Mouse (Mus musculus): ENCODE measurements around the gene Shisa7.
"Not testable (repeated sequence)": the region's sequence is repeated elsewhere in the genome, so short reads cannot be mapped to it uniquely, and the experiment has no call there.

The Shisa7 gene

DNA sequence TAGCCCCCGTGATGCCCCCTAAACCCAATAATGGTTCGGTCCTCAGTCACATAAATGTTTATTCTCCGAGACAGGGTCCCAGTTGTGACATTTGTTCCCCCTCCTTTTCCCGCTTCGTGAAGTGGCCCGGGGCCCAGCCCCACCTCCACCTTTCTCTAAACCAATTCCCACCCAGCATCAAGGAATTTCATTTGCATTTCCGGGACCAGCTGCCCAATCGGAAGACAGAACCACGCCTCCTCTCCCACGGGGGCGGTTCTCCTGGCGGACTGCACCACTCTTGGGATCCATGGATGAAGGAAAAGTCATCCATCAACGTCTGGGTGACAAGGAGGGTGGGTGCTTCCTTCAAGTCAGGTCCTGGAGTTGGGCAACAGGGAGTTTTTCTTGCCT is 417 bp upstream of the Shisa7 start:
- peak; percentile 98 for DNase-seq (ENCODE audit: low read depth, low spot score)

DNA sequence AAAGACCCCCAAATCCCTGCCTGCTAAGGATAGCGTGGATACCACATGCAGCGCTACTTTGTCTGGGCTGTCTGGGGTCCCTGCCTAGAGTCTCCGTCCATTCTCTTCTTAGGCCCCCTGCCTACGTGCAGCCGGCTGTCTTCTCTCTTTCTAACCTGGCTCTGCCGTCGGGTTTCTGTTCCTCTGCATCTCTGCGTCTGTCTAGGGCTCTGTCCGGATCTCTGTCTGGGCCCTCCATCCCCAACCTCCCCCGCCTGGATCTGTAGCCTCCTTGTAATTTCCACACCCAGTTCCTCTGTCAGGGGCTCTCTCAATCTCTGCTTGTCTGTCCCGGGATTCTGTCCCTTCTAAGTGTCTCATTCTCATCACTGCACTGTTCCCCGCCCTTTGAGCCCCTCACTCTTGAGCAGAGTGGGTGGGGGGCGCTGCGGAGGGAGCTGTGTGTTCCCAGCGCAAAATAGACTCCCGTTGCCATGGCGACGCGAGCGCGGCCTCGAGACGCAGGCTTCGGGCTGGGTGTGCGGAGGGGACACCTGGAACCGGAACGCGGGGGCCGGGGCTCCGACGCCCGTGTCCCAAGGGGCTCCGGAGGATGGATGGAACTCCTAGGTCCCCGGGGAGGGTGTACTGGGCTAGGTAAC is 772 bp downstream of the Shisa7 start:
- peak; percentile 72 for DNase-seq (ENCODE audit: low read depth, low spot score)

DNA sequence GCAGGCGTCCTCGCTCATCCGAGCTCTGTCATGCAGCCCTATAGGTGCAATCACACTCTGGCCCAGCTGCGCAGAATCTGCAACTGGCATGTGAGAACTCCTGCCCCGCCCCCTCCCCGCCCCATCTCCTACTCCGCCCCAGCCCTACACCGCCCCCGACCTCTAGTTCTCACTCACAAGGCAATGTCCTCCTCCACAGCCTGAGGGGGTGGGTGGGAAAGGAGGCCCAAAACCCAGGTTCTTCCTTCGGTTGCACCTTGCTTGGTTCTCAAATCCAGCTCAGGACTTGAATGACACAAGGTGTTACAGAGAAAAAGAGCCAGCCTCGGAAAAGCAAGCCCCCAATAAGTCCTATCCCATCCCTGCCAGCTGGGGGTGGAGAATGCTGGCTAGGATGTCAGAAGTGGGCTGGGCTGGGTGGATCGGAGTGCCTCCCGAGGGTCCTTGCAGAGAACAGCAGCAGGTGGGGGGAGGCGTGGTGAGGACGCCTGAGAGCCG is 1.8 kb downstream of the Shisa7 start:
- DNase-seq (ENCODE audit: low read depth, low spot score): peak; percentile 92

DNA sequence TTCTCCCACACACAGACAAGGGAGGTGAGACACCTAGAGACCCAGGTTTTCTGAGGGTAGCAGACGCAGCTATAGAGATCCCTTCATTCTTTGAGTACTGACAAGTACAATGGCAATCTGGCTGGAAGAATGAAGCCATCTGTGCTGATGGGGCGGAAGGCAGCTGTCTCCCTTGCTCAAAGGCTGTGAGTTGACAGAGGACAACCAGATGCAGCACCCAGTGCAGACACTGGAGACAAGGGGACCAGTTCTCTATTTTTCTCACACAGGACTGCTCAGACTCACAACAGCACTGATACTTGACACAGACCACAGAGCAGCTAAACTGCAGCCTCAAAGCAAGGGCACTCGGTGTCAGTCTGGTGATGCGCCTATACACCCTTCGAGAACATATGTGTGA is 2.4 kb downstream of the Shisa7 start:
- DNase-seq (ENCODE audit: low read depth, low spot score): no peak

DNA sequence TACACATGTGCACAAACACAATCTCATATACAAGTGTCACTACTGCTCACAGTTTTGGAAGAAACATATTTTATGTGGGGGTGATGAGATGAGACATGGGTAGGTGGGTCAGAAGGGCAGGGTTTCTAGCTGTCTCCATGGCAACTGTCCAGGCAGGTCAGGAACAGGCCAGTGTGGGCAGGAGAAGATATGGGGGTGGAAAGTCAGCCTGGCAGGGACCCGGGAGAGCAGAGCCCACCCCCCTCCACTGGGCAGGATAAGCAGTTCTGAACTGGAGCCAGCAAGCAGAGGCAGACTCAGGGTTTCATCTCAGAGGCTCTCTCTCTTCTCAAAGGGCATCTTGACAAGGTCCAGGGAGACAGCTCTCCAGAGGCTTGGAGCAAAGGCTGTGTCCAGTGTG is 6.9 kb downstream of the Shisa7 start:
- no peak for DNase-seq (ENCODE audit: low read depth, low spot score)

DNA sequence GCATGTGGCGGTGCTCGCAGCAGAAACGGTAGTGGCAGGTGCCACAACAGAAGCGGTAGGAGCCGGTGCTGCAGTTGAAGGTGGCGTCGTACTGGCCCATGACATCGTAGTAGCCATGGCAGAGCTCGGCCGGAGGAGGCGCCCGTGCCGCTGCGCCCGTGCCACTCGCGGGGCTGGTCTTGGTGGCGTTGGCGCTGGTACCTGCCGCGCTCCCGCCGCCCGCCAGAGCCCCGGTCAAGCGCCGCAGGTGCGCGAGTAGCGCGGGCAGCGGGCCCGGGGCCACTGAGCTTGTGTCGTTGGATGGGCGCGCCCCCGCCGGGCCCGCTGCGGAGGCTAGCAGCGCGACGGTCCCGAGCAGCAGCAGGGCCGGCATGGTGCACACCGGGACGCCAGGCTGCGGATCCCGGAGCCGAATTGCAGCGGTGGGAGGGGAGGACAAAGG is 8.1 kb downstream of the Shisa7 start:
- DNase-seq (ENCODE audit: low read depth, low spot score): peak; percentile 85

DNA sequence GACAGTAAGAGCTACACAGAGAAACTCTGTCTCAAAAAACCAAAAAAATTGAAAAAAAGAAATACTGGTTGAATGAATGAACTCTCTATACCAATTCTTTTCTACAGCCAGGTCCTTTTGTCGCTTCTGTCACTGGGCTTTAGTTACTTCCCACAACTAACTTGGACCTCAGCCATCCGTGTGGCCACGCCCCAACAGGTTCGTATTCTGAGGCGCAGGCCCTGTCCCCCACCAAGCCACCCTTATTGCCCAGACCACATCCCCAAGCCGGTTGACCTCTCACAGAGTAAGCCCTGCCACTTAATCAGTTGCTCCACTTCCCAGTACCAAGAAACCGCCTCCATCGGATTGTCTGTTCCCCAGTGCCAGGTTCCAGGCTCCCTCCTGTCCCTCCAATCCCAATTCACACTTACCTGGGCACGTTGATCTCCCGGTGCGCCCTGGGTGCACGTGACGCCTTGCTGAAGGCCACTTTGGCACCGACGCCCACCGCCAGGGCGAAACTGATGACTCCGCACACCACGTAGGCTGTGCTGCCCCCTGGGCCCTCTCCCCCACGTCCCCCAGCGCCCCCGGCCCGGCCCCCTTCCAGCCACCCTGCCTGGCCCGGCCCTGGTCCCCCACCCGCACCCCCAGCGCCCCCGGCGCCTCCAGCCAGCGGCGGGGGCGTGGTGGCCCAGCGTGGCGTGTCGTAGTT is 8.7 kb downstream of the Shisa7 start:
- peak; percentile 67 for DNase-seq (ENCODE audit: low read depth, low spot score)

DNA sequence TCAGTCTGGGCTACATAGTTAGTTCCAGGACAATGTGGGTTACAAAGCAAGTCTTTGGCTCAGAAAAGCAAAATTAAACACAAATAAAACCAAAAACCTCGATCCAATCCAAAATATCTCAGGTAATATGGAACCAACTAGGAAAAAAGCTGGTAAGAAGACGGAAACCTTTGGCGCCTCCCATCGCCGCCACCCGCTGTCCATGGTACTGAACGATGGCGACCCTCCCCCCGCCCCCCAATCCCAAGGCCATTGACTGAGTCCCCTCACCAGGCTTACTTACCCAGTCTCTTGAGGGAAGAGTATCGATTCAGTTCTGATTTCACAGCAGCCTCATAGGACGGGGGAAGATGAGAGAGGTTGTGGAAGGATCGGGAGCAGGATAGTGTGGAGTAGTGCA is 14.0 kb downstream of the Shisa7 start:
- DNase-seq (ENCODE audit: low read depth, low spot score): no peak

DNA sequence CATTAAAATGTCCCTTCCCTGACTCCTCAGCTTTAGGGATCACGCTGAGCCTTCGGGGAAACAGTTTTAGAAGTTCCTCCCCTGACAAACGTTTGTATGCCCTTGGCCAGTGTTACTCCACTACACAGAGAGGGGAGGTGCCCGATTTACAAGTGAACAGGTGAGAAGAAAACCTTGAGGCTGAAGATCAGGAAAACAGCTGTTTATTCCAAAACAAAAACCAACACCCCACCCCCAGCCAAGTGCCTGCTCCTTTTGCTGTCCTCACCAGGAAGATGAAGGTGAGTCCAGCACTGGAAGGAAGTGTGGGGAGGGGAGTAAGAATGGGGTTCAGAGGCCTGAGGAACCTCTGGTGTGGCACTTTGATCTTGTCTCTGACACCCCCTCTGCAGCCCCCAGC is 19.1 kb downstream of the Shisa7 start:
- DNase-seq (ENCODE audit: low read depth, low spot score): peak; percentile 96

DNA sequence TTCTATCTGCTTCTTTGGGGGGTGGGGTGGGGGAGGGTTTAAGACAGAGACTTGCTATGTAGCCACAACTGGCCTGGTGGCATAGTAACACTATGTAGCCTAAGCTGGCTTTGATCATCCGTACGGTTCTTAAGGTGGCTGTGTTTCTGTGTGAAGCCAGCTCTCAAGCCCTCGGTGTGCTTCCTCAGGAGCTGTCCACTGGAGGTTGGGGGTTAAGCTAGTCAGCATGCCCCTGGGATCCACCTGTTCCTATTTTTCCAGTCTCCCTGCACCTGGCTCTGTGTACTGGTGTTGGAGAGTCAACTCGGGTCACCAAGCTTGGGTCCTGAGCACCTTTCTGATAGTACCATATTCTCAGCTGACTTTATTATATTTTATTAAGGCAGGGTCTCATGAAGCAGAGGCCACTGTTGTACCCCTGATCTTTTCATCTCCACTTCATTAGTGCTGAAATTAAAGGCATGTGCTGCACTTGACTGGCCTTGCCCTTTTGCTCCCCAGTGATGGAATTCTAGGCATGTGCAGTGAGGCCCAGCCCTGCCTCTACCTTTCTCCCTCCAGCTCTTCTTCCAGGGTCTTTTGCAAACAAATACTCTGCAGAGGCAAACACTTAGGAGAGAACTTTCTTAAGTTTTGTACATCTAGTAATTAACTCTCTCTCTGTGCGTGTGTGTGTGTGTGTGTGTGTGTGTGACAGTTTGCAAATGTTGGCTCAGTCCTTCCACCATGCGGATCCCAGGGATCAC is 22.2 kb downstream of the Shisa7 start:
- DNase-seq (ENCODE audit: low read depth, low spot score): peak; percentile 93

DNA sequence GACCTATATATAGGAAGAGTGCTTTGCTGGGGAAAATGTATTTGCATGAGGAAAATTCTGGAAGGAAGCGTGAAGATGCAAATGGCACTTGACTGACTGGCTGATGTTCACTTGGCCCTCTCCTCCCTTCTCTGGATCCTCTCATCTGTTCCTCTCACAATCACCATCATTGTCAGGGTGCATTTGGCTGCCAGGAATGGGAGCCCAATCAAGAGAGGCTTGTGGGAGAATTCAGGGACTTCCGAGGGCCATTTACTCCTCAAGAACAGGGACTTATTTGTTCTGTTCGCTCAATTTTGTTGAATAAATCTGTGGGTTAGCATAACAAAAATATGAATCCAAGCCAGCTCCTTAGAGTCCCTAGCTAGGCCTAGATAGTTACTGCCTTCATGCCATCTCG is 22.8 kb downstream of the Shisa7 start:
- no peak for DNase-seq (ENCODE audit: low read depth, low spot score)

DNA sequence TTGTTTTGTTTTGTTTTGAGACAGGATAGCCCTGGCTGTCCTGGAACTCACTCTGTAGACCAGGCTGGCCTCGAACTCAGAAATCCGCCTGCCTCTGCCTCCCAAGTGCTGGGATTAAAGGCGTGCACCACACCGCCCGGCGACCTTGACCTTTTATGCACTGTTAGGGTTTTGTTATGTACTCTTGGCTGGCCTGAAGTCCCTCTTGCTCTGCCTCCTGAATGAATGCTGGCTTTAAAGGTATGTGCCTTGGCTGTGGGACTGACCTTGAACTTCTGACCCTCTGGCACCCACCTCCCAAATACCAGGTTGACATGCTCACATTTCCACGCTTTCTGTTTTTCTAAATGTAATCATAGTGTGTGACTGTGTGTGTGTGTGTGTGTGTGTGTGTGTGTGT is 23.6 kb downstream of the Shisa7 start:
- DNase-seq (ENCODE audit: low read depth, low spot score): peak; percentile 100

DNA sequence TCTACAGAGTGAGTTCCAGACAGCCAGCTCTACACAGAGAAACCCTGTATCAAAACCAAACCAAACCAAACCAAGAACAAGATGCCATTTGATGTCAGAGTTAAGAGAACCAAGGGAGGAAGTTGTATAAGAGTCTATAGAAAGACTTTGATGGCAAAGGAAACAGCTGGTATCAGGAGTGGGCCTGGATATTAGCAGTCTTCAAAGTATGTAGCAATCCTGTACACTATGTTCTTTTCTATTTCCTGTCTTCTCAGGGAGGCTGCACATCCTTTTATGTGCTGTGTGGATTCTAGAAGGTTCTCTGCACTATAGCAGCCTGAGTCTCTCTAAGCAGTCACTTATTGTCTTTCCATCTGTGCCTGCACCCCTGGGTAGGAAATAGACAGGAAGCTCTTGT is 27.9 kb downstream of the Shisa7 start:
- DNase-seq (ENCODE audit: low read depth, low spot score): no peak

DNA sequence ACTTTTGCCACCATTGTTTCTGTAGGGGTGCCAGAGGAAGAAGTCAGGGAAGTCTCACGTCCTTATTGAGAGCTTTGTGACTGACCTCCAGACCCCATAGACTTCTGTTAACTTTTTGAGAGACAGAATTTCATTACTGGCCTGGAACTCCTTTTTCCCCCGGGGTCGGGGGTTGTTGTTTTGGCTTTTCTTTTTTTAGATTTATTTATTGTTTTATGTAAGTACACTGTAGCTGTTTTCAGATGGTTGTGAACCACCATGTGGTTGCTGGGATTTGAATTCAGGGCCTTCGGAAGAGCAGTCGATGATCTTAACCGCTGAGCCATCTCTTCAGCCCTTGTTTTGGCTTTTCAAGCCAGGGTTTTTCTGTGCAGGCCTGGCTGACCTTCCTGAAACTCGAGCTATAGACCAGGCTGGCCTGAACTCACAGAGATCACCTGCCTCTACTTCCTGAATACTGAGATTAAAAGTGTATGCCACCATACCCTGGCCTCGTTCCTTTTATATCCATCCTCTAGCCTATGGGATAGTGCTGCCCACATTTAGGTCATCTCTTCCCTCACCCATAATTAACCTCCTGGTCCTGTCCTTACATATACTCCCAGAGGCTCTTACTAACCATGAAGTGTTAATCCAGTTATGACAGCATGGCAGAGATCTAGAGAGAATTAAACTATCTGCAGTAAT is 31.2 kb downstream of the Shisa7 start:
- DNase-seq (ENCODE audit: low read depth, low spot score): no peak

DNA sequence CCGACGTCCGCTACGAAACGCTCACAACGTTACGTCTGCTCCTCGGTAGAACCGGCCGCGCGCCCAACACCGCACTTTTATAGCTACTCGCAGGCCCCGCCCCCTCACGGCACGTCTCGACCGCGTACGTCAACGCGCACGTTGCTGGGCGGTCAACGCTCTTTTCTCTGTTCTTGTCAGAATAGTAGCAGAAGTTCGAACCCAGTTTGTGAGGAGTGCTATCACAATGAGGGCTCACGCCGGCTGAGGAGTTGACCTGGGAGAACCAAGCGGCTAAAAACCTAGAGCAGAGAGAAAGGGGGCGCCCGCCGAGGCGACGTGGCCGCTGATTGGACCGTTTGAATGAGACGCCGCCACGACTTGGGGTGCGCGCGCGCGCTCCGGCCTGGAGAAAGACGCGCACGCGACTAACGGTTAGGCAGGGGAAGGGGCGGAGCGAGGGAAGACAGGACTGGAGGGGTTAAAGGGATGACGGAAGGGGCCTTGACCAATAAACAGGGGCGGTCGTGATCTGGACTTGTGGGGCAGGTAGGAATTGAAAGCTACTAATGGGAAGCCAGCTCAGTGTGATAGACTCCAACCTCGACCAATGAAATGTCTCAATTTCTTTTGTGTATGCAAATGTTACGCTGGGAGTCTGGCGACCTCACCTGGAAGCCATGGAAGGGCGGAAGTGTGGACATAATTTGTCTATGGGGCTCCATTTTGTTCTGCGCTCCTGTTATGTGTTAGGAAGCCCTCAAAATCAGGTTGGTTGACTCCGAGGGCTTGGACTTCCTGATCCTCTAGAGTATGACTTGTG is 32.0 kb downstream of the Shisa7 start, which contains the start of gene Ube2s:
Gene Ube2s, minus strand, starts transcription at position 288 of the 802 bp plus-strand sequence.
- DNase-seq (ENCODE audit: low read depth, low spot score): peak; percentile 100

DNA sequence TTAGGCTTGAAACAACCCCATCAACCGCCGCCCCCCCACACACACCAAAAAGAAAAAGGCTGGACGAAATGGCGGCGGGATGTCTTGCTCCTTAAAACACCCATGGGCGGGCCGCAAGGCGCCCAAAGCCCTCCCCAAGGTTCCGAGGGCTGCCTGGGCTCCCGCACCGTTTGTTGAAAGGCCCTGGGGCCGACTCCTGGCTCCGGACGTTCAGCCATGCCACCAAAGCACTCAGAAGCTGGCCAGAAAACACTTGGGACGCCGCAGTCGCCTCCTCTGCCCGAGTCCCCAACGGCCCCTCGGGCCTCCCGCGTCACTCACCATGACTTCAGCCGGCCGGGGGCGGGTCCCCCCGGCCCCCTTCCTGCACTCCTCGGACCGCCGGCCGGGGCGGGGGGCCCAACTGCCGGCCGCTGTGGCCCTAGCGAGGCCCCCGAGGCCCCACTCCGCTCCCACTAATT is 32.6 kb downstream of the Shisa7 start:
- no peak for DNase-seq (ENCODE audit: low read depth, low spot score)

DNA sequence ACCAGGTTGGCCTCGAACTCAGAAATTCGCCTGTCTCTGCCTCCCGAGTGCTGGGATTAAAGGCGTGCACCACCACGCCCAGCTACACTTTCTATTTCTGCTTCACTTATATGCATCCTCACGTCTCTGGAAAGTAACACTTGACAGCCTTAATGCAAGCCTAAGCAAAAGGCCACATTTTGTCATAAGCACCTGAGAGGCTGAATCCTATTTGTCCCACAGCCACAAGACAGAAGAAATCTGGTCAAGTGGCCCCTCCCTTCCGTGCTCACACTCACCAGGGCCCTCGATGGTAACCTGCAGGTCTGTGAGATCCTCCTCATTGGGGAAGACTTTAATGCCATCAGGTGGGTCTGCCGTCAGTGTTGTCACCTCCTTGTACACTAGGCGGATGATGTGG is 33.4 kb downstream of the Shisa7 start:
- not testable (repeated sequence) for DNase-seq (ENCODE audit: low read depth, low spot score)

DNA sequence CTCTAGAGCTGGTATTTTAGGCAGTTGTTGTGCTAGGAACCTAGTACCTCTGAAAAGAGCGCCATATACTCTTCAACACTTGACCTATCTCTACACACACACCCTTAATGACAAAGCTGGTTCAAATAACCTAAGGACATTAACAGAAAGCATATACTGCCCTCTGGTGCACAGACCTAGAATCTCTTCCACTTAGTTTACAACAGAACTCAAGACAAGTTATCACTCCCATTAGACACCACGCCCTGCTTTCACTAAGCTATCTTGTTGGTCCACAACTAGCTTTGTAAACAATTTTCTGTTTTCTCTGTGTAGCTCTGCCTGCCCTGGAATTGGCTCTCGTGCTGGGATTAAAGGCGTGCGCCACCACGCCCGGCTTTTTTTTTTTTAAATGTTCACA is 37.8 kb downstream of the Shisa7 start:
- peak; percentile 80 for DNase-seq (ENCODE audit: low read depth, low spot score)

DNA sequence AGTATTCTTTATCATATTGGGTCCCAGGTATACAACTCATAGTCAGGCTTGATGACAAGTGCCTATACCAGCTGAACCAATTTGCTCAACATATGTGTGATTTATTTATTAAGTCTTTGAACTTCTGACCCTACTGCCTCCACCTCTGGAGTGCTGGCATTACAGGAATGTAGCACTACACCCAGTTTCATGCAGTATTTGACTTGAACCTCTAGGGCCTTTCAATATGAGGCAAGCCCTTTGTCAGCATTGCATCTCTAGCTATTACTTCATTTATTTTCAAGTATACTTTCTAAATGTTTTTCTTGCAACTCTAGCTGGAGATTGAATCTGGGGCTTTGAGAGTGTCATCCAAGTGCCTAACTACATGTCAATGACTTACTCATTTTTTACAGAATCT is 42.2 kb downstream of the Shisa7 start:
- DNase-seq (ENCODE audit: low read depth, low spot score): no peak

DNA sequence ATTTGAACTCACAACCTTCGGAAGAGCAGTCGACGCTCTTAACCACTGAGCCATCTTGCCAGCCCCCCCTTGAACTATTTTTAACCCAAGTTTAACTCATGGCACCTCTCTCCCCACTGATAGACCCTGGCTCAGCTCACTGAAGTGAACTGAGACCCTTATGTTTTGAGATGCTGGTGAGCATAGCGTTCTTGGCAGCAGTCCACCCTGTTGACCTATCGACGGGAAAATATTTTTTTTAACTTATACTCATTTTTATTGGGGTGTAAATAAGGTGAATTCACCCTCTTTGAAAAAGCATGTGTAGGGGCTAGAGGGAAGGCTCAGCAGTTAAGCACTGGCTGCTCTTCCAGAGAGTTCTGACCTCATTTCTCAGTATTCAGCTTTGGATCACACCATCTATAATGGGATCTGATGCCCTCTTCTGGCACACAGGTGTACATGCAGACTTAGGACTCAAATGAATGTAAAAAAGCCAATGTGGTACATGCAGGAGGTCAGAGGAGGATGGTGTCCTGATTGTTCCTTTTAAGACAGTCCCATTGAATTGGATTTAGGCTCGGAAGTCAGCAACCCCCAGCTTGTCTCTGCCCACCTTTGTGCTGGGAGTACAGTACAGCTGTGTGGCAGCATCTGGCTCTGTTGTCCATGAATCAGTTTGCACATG is 48.6 kb downstream of the Shisa7 start:
- peak; percentile 82 for DNase-seq (ENCODE audit: low read depth, low spot score)

All from R1 (cell line).